Comparison of ENCODE assay signal across 8 mouse cellular contexts in genomic region chr2:60210821-60211220, GRCm38 (mm10). TPM values are rescaled to one million over a fixed set of nuclear protein-coding genes. Genes with fewer than 3 reads are reported as not detected.
DNase-seq lines count a peak whose midpoint lies in the region; ATAC-seq lines count a peak whose summit lies in the region.

No protein-coding gene starts in this region.

- H3K9me3 ChIP-seq in heart, embryonic 10.5 days = no peaks in the 10 kb centered on the region
- H3K9me3 ChIP-seq in limb, embryonic 12.5 days = no peaks in the 10 kb centered on the region
- no peaks in the 10 kb centered on the region for H3K9me3 ChIP-seq in stomach, embryonic 16.5 days (replicated peaks; ENCODE audit: control insufficient read depth, low read length)

- peak overlapping the region; percentile 96 for H3K9ac ChIP-seq in limb, embryonic 12.5 days (replicated peaks)
- H3K9ac ChIP-seq in stomach, embryonic 16.5 days (ENCODE audit: low read length) = peak overlapping the region; percentile 99

- ATAC-seq in limb, embryonic 12.5 days (ENCODE audit: insufficient number of reproducible peaks, insufficient read depth, low FRiP score, low TSS enrichment, low read depth) = no peak
- ATAC-seq in stomach, embryonic 16.5 days (ENCODE audit: insufficient read depth, low FRiP score) = no peak

- WGBS in heart, embryonic 10.5 days = 9% methylated on average over 5 of the region's 5 CpGs
- 24% methylated on average over 5 of the region's 5 CpGs for WGBS in limb, embryonic 12.5 days
- WGBS in stomach, embryonic 16.5 days = 11% methylated on average over 5 of the region's 5 CpGs

- peak overlapping the region; percentile 100 for H3K27ac ChIP-seq in heart, embryonic 10.5 days
- 0 out of 2 replicates have a peak overlapping the region, but pooled peaks have one; percentile 19 for H3K27ac ChIP-seq in limb, embryonic 12.5 days
- peak overlapping the region; percentile 90 for H3K27ac ChIP-seq in stomach, embryonic 16.5 days (ENCODE audit: low read length)

- DNase-seq in heart, embryonic 10.5 days (ENCODE audit: low spot score) = no peak
- DNase-seq in heart, adult 8-10 months (ENCODE audit: low spot score) = no peak
- DNase-seq in thymus, postnatal 14 days = peak; percentile 19
- no peak for DNase-seq in thymus, postnatal 36 days
- DNase-seq in embryo, embryonic 10 days (ENCODE audit: low spot score) = no peak
- DNase-seq in layer of hippocampus, postnatal 25 days (ENCODE audit: extremely low spot score in 1 of 2, low spot score in 1 of 2) = no peak

- peaks cover 28% of the 10 kb centered on the region for H3K36me3 ChIP-seq in heart, embryonic 10.5 days
- peaks cover 30% of the 10 kb centered on the region for H3K36me3 ChIP-seq in limb, embryonic 12.5 days
- 0 out of 2 replicates have a peak, but pooled peaks cover 3% of the 10 kb centered on the region for H3K36me3 ChIP-seq in stomach, embryonic 16.5 days (ENCODE audit: control insufficient read depth, insufficient read depth, low read length)

- peak overlapping the region; percentile 99 for H3K4me3 ChIP-seq in heart, embryonic 10.5 days
- peak overlapping the region; percentile 93 for H3K4me3 ChIP-seq in limb, embryonic 12.5 days (replicated peaks)
- H3K4me3 ChIP-seq in stomach, embryonic 16.5 days (replicated peaks; ENCODE audit: low read length) = peak overlapping the region; percentile 91

- H3K27me3 ChIP-seq in heart, embryonic 10.5 days (ENCODE audit: insufficient read depth, poor library complexity, severe bottlenecking) = no peaks in the 10 kb centered on the region
- H3K27me3 ChIP-seq in limb, embryonic 12.5 days = no peaks in the 10 kb centered on the region
- H3K27me3 ChIP-seq in stomach, embryonic 16.5 days (ENCODE audit: control insufficient read depth, insufficient read depth, low read length) = no peaks in the 10 kb centered on the region

- peaks cover 30% of the 10 kb centered on the region for H3K4me1 ChIP-seq in heart, embryonic 10.5 days
- H3K4me1 ChIP-seq in limb, embryonic 12.5 days (replicated peaks) = peaks cover 25% of the 10 kb centered on the region
- H3K4me1 ChIP-seq in stomach, embryonic 16.5 days (ENCODE audit: control insufficient read depth, insufficient read depth, low read length) = peaks cover 32% of the 10 kb centered on the region

- peak overlapping the region; percentile 77 for H3K4me2 ChIP-seq in limb, embryonic 12.5 days
- peak overlapping the region; percentile 94 for H3K4me2 ChIP-seq in stomach, embryonic 16.5 days (ENCODE audit: low read depth, low read length)

RNA-seq across cellular contexts. Expression of gene March7, which starts 1.1 kb away (rescaled TPM):
- 63.8 and 68.4 TPM in 2 replicates for polyA plus RNA-seq in heart, embryonic 10.5 days (2016; fragmentation: Nextera tagmentation; extraction: Ambion mirVana)
- total RNA-seq in heart, adult 8-10 months (2022) = 10 to 100 TPM; 20.8 to 33.6 (median 28.3) TPM
- 93.3 and 104 TPM in 2 replicates for polyA plus RNA-seq in limb, embryonic 12.5 days (2016; fragmentation: Nextera tagmentation; extraction: Ambion mirVana)
- polyA plus RNA-seq in stomach, embryonic 16.5 days (2015; fragmentation: Nextera tagmentation; extraction: Ambion mirVana) = 68.9 and 69.7 TPM in 2 replicates
- 10 to 100 TPM; 58.5 to 63.0 TPM for total RNA-seq in layer of hippocampus, postnatal 25 days (2021)

RNA-seq across cellular contexts. Expression of gene Baz2b, which starts 1.2 kb away (rescaled TPM):
- polyA plus RNA-seq in heart, embryonic 10.5 days (2016; fragmentation: Nextera tagmentation; extraction: Ambion mirVana) = 49.1 and 55.1 TPM in 2 replicates
- 10 to 100 TPM; 33.0 to 49.7 (median 44.0) TPM for total RNA-seq in heart, adult 8-10 months (2022)
- 67.0 and 70.8 TPM in 2 replicates for polyA plus RNA-seq in limb, embryonic 12.5 days (2016; fragmentation: Nextera tagmentation; extraction: Ambion mirVana)
- 41.5 and 49.2 TPM in 2 replicates for polyA plus RNA-seq in stomach, embryonic 16.5 days (2015; fragmentation: Nextera tagmentation; extraction: Ambion mirVana)
- 10 to 100 TPM; 45.1 to 57.9 TPM for total RNA-seq in layer of hippocampus, postnatal 25 days (2021)

Comparison
In these comparisons a context has a peak if more than half of its experiments do, and no peak if none do; other contexts are left out.
1. H3K27ac ChIP-seq: peak in every context shown above with its lines; median percentile 100 in heart, embryonic 10.5 days; 90 in stomach, embryonic 16.5 days; 19 in limb, embryonic 12.5 days.